Mouse (Mus musculus) spleen, postnatal 36 days (tissue): ENCODE data around the gene Mgarp.

Source experiments
- DNase-seq, 2 experiments: peaks; one replicate each; pipeline ENCODE4 v3.0.0; 2022; ENCODE audit warnings: low spot score in 2 of 2, mixed read lengths in 1 of 2

Gene Mgarp

GRCm38 (mm10) chr3:51340552-51341267, 55.8 kb downstream of the Mgarp start, which contains the start of gene Elf2:
TSS of gene Elf2 (minus strand) at chr3:51340663.
- peak; percentile 87 for DNase-seq

DNA sequence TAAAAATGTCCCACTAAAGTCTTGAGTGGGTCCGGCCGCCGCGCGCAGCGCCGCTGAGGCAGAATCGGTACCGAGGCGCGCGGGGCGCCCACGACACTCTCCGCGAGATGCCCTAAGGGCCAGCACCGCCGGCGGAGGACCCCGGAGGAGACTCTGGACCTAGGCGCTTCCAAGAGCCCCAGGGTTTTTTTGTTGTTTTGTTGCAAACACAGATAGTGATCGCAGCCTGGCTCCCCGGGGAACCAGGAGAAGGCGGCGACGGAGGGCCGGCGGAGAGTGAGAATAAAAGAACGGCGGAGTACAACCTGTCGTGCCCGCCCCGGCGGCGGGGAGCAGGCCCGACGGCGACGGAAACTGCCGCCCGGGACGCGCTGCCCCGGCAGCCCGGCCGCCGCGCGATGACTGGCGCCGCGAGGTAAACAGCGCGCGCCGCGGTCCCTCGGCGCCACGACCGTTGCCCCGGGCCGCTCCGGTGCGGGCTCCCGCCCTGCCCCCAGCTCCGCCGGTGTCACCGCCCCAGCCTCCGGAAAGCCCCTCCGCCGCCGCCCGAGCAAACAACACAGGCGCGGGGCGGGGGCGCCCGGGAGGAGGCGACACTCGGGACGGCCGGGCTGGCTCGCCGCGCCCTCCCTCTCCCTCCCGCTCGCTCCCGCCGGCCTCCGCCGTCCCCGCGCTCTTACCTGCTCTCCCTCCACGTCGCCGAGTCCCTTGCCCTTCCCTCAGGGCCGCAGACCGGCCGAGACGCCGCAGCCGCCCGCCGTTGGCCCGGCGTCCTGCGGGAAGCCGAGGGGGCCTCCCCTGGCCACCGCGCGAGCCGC, 56.6 kb downstream of the Mgarp start:
- DNase-seq: peak; percentile 56 to 63

- no peak for DNase-seq
Observed at GRCm38 (mm10) chr3:51339378-51339733, 57.2 kb downstream of the Mgarp start.
